Mouse (Mus musculus) thymus, adult 2 months (tissue): Measurements from ENCODE around the gene Gh.

Experiments used
- CTCF ChIP-seq: fragments of 200-500 bp; IDR thresholded peaks from 2 replicates; pipeline ENCODE4 v1.5.1; 2012; ENCODE audit warnings: mild to moderate bottlenecking, control low read depth, low read length, moderate library complexity, borderline replicate concordance; ENCODE audit not compliant: control insufficient read depth, poor library complexity, insufficient read depth; ENCODE audit errors: extremely low read depth
- POLR2A ChIP-seq: fragments of 200-500 bp; IDR thresholded peaks from 2 replicates; pipeline ENCODE4 v1.6.1; 2012; ENCODE audit warnings: mild to moderate bottlenecking, low read length, control low read depth, moderate library complexity; ENCODE audit not compliant: control insufficient read depth, poor library complexity, insufficient read depth; ENCODE audit errors: extremely low read depth

GRCm38 (mm10) chr11:106349772-106350171 lies 48.1 kb upstream of the Gh start:
- TF ChIP-seq CTCF = no peak
- no peak for TF ChIP-seq POLR2A
